Mouse (Mus musculus) lung, postnatal 14 days (tissue): ENCODE results near the gene Itfg2.
A peak's percentile ranks its signal among the peaks of the same experiment; 100 is the strongest.

Experiments used
- DNase-seq: peaks from one replicate; pipeline ENCODE4 v3.0.0; 2021

Itfg2 gene

DNA sequence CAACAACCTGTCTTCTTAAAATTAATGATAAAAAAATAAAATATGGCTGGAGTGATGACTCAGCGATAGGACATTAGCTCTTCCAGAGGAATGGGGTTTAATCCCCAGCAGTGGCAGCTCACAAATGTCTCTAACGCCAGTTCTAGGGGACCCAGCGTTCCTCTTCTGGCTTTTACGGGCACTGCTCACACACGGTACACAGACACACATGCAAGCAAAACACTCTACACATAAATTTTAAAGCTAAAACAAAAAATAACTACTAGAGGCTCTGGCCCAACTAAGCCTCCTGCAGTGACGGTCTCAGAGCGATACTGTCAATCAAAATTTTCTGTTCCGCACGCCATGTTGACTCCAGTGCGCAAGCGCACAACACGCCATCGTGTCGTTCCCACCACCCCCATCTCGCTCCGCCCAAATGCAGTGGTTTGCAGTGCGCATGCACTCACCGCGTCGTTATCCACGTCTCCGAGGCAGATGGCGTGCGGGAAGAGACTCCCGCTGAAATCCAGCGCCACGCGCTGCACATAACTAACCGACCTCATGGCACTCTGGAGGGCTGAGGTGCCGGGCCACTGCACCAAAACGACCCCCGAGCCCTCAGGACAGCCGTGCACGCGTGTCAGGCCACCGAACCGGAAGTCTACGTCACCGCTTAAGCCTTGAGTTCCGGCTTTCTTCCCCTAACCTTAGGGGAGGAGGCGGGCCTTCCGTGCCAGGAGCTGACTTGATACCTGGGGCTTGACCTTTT lies at the start of gene Itfg2:
Gene Itfg2, minus strand, starts transcription at position 663 of the 751 bp plus-strand sequence.
- DNase-seq, result peak; percentile 96

DNA sequence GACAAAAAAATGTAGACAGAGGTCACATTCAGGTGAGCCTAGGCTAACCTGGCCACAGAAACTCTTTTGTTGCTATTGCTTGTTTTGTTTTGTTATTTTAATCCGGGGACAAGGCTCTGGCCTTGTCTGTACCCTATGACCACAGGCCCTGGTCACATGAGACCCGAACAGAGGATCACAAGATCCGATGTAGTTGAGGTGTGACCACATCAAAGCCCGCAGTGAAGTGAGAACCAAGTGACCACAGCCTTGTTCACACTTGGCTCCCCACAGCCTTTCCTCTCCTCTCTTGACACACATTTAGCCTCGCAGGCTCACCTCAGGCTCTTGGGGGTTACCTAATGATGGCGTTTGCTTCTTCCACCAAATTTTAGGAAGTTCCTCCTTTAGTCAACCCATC lies 49.4 kb upstream of the Itfg2 start:
- DNase-seq, result no peak

DNA sequence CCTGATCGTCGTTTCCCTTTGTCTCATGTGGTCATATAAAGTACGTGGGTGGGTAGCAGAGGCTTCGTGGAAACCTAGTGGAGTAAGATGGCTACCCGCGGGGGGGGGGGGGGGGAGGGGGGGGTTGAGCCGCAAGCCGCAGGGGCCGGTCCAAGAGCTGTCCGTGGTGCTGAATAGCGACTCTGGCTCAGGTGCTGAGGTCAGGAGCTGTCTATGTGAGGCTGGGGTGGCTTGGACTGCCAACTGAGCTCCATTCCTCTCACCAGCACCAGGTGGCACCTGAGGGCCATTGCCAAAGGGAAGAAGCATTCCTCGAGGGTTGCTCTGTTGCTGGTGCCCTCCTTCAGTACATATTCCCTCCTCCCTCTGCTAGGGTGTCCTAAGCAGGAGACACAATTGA lies 44.7 kb upstream of the Itfg2 start:
- peak; percentile 69 for DNase-seq

DNA sequence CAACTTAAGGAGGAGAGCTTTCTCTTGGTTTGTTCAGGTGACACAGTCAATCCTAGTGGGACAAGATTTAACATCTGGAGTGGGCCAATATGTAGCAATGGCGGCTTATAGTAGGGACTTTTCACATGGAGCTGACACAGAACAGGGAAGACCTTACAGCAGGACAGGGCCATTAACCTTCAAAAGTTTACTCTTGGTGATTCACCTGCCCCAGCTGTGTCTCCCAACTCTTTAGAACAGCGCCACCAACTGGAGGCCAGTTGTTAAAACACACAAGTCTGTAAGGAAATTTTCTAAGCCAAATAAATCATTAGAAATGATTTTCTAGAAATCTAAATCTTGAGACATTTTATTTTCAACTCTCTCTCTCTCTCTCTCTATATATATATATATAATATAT lies 42.6 kb upstream of the Itfg2 start:
- peak; percentile 20 for DNase-seq

DNA sequence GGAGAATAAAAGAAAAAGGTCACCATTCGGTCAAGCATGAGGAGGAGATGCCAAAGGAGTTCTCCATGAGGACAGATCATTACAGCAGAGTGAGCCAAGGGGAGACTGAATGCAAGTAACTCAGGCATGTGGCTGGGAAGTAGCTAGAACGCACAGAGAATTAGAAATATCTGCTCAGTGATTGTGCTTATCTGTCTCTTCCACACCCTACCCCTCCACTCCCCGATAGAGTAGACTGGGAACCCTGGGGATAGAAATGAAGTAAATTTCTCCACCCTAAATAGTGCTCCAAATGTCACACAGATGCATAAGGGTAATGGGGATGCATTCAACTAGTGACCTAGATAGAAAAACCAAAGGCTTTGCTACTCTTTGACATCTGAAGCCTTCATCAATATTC lies 41.8 kb upstream of the Itfg2 start:
- DNase-seq, result no peak

DNA sequence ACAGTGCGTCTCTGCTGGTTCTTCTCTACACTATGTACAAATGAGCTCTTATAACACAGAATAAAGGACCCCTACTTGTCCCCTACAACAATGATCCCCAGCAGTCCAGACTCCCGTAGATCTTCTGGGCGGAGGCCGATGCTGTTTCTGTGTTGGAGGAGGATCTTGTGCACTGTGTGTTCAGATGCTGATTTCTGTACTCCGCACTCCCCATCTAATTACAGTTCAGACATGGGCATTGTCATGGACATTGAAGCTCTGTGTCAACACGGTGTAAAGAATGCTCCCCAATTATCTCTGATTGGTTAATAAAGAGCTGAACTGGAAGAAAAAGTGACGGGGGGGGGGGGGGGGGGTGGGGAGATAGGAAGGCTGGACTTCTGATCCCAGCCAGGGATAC lies 41.3 kb upstream of the Itfg2 start:
- no peak for DNase-seq

DNA sequence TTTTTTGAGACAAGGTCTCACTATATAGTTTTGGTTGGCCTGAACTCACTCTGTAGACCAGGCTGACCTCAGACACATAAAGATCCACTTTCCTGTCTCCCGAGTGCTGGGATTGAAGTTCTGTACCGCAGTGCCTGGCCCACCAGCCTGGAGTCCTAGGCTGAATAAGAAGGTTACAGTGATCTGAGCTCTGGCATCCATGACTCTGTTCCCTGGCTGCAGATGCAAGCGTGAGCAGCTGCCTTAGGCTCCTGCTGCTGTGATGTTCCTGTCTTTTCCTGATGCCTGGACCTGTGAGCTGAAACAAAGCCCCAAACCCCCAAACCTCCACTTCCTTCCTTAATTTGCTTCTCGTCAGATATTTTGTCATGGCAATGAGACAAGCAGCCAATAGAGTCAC lies 40.3 kb upstream of the Itfg2 start:
- DNase-seq, result no peak

DNA sequence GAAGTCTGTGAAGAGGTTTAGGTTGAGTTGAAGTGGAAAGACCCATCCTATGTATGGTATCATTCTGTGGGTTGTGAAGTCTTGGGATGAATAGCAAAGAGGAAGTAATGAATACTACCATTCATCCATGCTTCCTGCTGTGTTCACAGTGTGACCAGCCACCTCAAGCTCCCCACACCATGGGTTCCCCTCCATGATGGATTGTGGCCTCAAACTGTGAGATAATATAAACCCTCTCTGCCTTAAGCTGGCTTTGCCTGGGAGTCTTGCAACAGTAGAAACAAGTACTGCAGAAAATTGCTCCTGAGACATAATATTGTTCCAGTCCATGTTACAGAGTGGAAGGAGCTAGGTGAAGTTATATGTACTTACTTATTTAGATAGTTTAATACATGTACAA lies 36.9 kb upstream of the Itfg2 start:
- no peak for DNase-seq

DNA sequence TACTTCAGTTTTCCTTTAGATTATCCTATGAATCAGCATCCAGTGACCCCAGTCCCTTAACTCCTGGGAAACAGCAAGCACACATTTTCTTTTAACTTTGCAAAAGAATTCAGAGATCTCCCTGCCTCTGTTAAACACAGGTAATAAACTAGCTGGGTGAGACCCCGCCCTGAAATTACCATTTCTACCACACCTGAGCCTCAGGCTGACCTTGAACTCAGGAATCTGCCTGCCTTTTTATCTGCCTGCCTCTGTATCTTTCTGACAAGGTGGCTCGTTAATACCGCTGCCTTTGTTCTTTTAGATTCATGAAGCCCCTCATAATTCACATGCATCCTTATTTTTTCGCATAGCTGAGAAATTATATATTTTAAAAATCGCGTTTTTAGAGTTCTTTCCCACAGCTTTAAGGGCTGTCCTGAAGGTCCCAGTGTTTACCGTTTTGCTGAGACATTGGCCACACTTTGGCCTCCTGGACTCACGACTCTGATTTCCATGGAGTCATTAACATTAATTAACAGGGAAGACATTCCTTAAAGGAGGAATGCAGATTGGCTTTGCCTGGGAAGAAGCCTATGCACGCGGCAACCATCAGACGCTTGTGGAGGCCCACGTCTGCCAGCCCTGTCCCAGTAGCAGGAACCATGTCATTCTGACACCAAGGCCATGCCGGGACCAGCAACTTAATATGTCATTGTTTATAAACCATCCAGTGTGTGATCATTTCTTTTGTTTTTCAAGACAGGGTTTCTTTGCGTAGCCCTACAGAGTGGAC lies 36.2 kb upstream of the Itfg2 start:
- DNase-seq, result no peak

DNA sequence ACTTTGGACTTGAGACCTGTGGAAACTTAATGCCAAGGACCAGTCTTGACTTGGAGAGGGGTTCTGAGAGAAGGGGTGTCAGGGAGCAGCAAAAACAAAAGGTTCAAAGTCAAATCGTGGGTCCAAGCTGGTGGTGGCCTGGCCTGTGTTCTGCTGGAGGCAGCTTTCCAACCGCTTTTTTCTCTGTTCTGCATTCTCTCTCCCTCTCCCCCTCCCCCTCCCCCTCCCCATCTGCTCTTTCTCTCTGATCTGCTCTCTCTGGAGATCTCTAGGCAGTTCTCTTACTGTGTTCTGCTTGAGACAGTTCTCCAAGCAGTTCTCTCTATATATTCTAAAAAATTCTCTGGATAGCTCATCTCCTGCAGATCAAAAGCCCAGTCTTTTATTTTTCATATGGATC lies 35.6 kb upstream of the Itfg2 start:
- no peak for DNase-seq

DNA sequence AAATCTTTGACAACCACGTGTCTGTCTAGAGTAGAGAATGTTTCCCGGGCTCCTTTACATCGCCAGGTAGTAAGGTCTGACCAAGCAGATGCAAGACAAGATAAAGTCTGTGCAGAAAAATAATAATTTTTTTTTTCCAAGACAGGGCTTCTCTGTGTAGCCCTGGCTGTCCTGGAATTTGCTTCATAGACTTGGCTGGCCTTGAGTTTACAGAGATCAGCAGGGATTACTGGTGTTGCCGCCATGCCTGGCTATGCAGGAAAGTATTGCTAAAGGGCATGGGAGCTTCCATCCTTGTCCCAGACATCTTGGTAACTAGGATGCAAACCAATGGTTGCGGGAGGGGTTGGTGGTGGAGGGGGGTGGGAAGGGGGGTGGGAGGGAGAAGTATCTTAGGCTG lies 32.5 kb upstream of the Itfg2 start:
- no peak for DNase-seq

DNA sequence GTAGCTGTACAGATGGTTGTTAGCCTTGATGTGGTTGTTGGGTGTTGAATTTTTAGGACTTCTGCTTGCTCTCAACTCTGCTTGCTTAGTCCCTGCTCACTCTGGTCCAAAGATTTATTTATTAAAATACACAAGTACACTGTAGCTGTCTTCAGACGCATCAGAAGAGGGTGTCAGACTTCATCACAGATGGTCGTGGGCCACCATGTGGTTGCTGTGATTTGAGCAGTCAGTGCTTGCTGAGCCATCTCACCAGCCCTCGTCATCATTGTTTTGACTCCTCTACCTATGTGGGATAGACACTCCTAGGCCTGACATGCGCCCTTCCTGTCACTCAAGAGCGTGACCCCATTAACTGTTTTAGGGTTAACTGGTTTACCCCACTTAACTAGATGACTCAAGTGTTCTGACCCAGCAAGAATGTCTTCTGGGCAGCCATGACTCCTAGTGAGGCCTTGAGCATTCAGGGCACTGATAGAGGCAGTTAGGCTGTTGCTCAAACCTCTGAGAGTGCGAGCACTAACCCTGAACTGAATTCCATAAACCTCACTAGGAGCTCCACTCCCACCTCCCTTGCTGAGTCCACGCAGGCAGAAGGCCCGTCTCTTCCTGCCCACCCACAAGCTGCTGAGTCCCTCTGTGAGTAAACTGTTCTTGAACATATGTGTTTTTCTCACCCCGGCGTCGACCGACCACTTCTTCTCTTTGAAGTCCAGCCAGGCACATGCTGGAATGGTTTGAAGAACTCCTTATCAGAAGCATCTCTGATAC lies 31.3 kb upstream of the Itfg2 start:
- DNase-seq, result no peak

DNA sequence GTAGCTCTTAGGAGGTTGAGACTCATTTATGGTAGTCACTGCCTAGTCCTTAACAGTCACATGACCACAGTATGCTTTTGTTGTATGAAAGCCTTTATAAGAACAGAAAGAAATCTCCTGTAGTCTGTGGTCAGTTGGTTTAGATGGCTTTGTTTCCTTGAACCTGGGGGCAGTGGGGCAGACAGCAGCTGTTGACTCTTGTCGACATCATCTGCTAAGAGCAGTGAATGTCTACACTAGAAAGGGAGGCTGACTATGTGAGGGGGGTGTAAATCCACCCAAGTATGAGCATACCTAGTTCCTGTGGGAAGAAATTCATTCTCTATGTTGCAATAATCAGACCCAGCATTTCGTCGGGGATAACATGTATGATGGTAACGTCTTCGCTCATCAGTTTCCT lies 22.3 kb upstream of the Itfg2 start:
- DNase-seq, result no peak

DNA sequence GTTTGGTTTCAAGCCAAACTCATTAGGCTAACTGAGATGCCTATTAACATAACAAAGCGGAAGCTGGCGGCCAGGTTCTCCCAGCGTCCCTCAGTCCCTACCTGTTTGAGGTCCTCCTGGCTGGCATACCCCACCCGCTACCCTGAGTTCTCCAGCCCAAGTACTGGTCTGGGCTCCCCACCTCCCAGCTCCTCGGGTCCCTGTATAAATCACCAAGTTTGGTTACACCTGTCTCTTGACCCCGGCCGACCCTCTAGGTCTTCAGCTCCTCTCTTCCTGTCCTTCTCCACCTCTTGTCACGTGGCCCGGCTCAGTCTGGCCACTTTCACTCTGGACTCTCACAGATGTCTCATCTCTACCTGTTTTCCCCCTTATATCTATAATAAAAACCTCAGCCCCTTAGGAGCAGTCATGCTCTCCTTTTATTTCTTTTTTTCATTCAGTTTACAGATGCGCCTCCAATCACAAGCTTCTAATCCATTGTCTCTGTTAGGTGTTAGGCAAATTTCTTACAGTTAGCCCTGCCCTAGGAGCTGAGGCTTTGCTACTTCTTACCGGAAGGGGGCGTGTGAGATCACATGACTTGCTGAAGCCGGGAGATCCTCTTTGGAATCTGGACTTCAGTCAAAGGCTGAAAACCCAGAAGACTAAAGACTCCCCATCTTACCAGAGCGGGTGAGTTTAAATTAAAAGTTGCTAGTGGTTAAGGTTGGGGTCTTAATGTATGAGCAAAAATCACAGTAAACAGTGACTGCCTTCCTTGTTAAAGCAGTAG lies 21.2 kb upstream of the Itfg2 start:
- peak; percentile 72 for DNase-seq

DNA sequence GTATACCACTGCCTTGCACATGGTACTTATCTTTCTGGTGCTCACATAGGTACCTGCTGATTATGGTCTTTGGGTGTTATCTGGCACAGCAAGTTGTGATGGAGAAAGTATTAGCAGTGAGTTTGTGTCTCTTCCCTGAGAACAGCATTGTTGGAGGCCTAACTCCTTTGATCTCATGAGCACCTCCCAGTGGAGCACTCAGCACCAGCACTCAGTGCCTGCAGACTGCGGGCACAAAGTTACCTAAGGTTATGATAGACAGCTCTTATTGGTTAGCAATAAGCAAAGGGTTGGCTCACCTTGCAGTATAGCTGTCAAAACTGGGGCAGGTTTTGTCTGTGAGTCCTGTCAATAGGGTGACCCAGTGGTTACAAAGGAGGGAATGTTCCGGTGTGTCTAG lies 15.5 kb upstream of the Itfg2 start:
- DNase-seq, result no peak

DNA sequence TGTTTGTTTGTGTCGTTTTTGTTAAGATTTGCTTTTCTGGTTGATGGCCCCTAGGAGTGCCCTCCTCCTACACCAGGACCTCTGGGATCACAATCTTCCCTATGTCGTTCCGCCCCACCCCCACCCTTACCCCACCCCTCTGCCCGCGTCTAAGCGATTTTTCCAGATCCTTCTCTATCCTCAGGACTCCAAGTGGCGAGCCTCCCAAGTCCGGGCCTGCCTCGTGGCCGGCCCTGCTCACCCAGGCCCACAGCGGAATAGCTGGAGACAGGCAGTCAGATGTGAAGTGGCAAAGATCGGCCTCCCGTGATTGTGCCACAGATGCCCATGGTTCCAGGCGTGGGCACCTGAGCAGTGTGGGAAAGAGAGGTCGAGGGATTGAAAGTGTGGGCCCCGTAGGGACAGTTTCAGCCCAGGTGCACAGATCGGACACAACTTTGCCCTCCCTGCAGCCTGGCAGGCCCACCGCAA lies 14.2 kb upstream of the Itfg2 start:
- DNase-seq, result no peak

DNA sequence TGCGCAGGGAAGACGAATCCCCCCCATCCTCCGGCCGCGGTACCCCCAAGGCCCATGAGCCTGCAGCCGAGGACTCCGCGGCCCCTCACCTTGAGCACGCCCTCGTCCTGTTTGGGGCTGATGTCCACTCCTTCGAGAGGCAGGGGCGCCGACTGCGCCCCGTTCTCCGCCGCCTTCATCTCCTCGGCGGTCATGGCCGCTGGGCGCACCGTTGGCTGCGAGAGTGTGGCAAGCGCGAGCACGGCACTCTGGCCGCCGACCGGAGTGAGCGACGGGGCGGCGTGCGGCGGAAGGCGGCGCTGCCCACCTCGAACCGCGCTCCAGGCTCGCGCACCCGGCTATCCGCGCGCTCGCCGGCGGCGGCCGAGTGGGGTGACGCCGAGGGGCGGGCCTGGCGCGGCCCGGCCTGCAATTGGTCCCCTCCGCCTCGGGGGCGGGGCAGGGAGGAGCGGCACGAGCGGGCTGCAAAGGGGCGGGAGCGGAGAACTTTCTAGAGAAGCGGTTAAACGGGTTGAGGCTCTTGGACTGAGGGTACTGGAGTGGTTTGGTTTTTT lies 13.7 kb upstream of the Itfg2 start, which contains the start of gene Fkbp4:
Gene Fkbp4, minus strand, starts transcription at position 361 of the 554 bp plus-strand sequence.
- DNase-seq, result peak; percentile 93

DNA sequence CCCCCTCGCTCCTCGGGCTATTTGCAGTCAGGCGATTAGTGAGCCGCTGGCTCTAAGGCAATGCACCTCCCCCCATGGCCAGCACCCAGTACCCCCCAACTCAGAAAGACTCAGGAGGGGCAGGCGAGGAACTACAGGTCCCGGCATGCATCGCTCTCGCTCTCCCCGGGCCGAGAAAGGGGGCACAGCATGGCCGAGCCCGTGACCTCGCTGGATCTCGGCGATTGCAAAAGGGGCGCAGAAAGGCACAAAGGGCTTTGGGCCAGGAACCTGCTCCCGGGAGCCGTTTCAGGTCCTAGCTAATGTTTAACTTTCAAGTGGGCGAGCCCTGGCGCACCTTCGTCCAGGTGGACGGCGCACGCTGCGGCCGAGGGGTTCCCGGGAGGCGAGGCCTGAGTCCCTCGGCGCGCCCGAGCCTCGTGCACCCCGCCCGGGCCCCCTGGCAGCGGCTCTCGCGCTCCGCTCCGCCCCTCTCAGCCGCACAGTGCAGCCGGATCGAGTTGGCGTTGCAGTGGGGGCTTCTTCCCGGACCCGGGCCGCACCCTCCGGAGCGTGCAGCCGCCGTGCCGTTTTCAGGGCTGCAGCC lies 13.1 kb upstream of the Itfg2 start:
- peak; percentile 70 for DNase-seq

DNA sequence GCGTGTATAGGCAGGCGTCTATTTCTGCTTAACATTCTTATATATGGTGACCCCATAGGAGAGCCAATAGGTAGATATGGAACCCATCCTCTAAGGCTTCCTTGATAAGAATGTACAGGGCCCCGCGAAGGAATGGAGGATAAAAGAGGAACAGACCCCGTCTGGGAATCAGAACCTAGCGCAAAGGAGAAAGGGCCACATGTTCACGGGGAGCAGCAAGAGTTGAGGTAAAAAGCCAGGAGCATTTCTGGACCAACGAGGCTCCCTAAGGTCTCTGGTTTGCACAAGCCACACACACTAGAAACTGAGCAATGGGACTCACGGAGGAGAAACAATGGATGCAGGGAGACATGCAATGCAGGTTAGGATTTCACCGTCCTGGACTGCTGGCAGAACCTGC lies 12.6 kb upstream of the Itfg2 start:
- no peak for DNase-seq

DNA sequence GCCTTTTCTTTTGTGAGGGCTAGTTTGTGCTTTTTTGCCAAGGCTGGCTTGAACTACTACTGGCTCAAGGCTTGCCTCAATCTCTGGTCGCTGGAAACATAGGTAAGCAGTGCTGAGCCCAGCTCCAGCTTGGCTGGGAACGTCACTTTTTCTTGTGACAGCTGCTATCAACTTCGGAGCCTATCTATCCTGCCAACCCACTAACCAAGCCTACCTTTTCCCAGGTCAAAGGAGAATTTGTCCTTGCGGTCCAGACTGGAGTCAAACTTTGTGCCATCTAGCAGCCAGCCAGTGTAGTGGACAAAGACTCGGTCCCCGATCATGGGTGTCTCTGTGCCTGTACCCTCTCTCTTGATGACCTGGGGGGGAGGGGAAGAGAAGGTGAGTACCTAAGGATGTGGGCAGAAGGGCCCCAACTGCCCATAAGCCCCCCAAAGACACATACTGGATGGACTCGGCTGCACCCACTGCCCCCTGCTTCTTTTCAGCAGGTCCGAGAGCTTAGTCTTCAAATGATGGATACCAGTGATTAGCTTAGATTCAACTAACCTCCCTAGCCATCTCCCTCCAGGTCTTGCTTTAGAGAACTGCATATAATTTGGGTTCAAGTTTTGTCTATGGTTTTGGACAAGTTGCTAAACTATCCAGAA lies 11.8 kb upstream of the Itfg2 start:
- DNase-seq, result no peak

DNA sequence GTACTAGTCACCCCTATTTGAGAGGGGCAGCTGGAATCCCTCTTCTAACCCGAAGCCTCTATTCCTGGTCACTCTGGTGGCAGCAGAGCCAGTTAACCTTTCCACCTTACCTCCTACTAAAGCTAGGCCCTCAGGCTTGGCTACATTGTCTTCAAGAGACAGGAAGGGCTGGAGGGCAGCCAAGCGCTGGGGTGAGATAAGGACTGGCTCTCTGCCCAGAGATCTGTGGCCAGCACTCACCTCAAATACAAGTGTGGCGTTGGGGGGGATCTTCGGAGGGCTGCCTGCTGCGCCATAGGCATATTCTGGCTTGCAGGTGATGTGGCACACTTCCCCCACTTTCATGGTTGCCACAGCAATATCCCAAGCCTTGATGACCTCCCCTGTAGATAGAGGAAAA lies 10.7 kb upstream of the Itfg2 start:
- peak; percentile 90 for DNase-seq
